Mouse (Mus musculus): Measurements from ENCODE around the gene Prrx1. TPM values are rescaled to one million over a fixed set of nuclear protein-coding genes. Genes with fewer than 3 reads are reported as not detected.

Gene Prrx1
- polyA plus RNA-seq, 1 experiment from 2014 or later = 110 TPM

Other genes with a start within 250 kb of the Prrx1 start
- gene Mroh9, start 228.0 kb downstream of the Prrx1 start, polyA plus RNA-seq (2015; fragmentation: Nextera tagmentation; extraction: Ambion mirVana) = not detected in 2 replicates
- 28.6 and 30.3 TPM in 2 replicates for gene Gorab, start 90.0 kb upstream of the Prrx1 start, polyA plus RNA-seq (2015; fragmentation: Nextera tagmentation; extraction: Ambion mirVana)